Mouse (Mus musculus) intestine, embryonic 15.5 days (tissue): ENCODE measurements around the gene Tmem139. TPM values are rescaled to one million over a fixed set of nuclear protein-coding genes. Genes with fewer than 3 reads are reported as not detected.

Source experiments
- ATAC-seq: fragments of 200-750 bp; cut with Nextera tagmentation; 2 replicates; pipeline ENCODE4 v1.8.0; 2017; ENCODE audit warnings: moderate TSS enrichment, moderate library complexity
- H3K27ac ChIP-seq: fragments of 300-500 bp; sonication (generic); 2 replicates; pipeline ENCODE4 v1.5.1; 2015; ENCODE audit warnings: mild to moderate bottlenecking, inconsistent platforms
- H3K27me3 ChIP-seq: fragments of 300-500 bp; sonication (generic); replicated peaks from 2 replicates; pipeline ENCODE4 v1.6.1; 2015; ENCODE audit warnings: inconsistent platforms
- H3K36me3 ChIP-seq: fragments of 300-500 bp; sonication (generic); 2 replicates; pipeline ENCODE4 v1.6.1; 2015; ENCODE audit warnings: inconsistent platforms
- H3K4me1 ChIP-seq: fragments of 300-500 bp; sonication (generic); replicated peaks from 2 replicates; pipeline ENCODE4 v1.6.1; 2015; ENCODE audit warnings: inconsistent platforms
- H3K4me2 ChIP-seq: fragments of 300-500 bp; sonication (generic); replicated peaks from 2 replicates; pipeline ENCODE4 v1.6.1; 2015; ENCODE audit warnings: mild to moderate bottlenecking, inconsistent platforms
- H3K4me3 ChIP-seq: fragments of 300-500 bp; sonication (generic); replicated peaks from 2 replicates; pipeline ENCODE4 v1.5.1; 2015; ENCODE audit warnings: inconsistent platforms
- H3K9ac ChIP-seq: fragments of 300-500 bp; sonication (generic); 2 replicates; pipeline ENCODE4 v1.6.1; 2015; ENCODE audit warnings: inconsistent platforms
- H3K9me3 ChIP-seq: fragments of 300-500 bp; sonication (generic); 2 replicates; pipeline ENCODE4 v1.6.1; 2016; ENCODE audit warnings: inconsistent platforms
- WGBS: fragments of 180-500 bp; shearing (Covaris S2); methylation state at CpG from one replicate; pipeline ENCODE4 v1.1.7; 2015; 5-methylcytosine and 5-hydroxymethylcytosine counted together
- polyA plus RNA-seq: library from polyadenylated mRNA; unstranded; fragments of >200 nt; fragmentation: Nextera tagmentation; extraction: Ambion mirVana; gene quantifications from 2 replicates; pipeline ENCODE4 v1.2.1, GENCODE M21; 2015

Tmem139 gene
- polyA plus RNA-seq, 1 experiment from 2014 or later: 11.8 TPM

- peaks cover 15% of the 10 kb centered on the region; the same call in 1 of the 2 replicates for H3K4me1 ChIP-seq
- no peak overlapping the region for H3K9ac ChIP-seq
- H3K27ac ChIP-seq: no peak overlapping the region
- no peaks in the 10 kb centered on the region for H3K27me3 ChIP-seq
- H3K9me3 ChIP-seq: no peaks in the 10 kb centered on the region
- no peaks in the 10 kb centered on the region for H3K36me3 ChIP-seq
- ATAC-seq: no peak
- H3K4me3 ChIP-seq: no peak overlapping the region
- 89% methylated on average over 1 of the region's 1 CpGs for WGBS
- H3K4me2 ChIP-seq: no peak overlapping the region
Observed at GRCm38 (mm10) chr6:42247981-42248380, 13.8 kb upstream of the Tmem139 start.

GRCm38 (mm10) chr6:42251791-42252190 is 10.0 kb upstream of the Tmem139 start:
- no peak overlapping the region for H3K4me2 ChIP-seq
- H3K36me3 ChIP-seq: no peaks in the 10 kb centered on the region
- no peaks in the 10 kb centered on the region for H3K27me3 ChIP-seq
- no peaks in the 10 kb centered on the region for H3K9me3 ChIP-seq
- no peak overlapping the region for H3K4me3 ChIP-seq
- no peak for ATAC-seq
- 0 out of 2 replicates have a peak, but pooled peaks cover 8% of the 10 kb centered on the region for H3K4me1 ChIP-seq
- WGBS: 82% methylated on average over 4 of the region's 4 CpGs
- H3K9ac ChIP-seq: no peak overlapping the region
- no peak overlapping the region for H3K27ac ChIP-seq

- Histone ChIP-seq H3K4me1 (peaks cover 8% of the 10 kb centered on the region; the same call in 1 of the 2 replicates), H3K27ac (no peak overlapping the region), H3K27me3 (no peaks in the 10 kb centered on the region), H3K4me3 (no peak overlapping the region), H3K4me2 (no peak overlapping the region), H3K9me3 (no peaks in the 10 kb centered on the region), H3K9ac (no peak overlapping the region), H3K36me3 (no peaks in the 10 kb centered on the region)
- 88% methylated on average over 2 of the region's 2 CpGs for WGBS
- no peak for ATAC-seq
Observed at GRCm38 (mm10) chr6:42253103-42253502, 8.7 kb upstream of the Tmem139 start.

GRCm38 (mm10) chr6:42257303-42257863 is 4.4 kb upstream of the Tmem139 start:
- no peak overlapping the region for H3K4me2 ChIP-seq

GRCm38 (mm10) chr6:42260430-42260829 is 1.3 kb upstream of the Tmem139 start:
- H3K4me3 ChIP-seq: no peak overlapping the region
- no peaks in the 10 kb centered on the region for H3K9me3 ChIP-seq
- no peaks in the 10 kb centered on the region; the same call in 1 of the 2 replicates for H3K4me1 ChIP-seq
- no peak overlapping the region for H3K9ac ChIP-seq
- H3K36me3 ChIP-seq: no peaks in the 10 kb centered on the region
- 38% methylated on average over 6 of the region's 6 CpGs for WGBS
- H3K4me2 ChIP-seq: no peak overlapping the region
- no peaks in the 10 kb centered on the region for H3K27me3 ChIP-seq
- ATAC-seq: no peak
- H3K27ac ChIP-seq: no peak overlapping the region

More at GRCm38 (mm10) chr6:42257303-42257863, 4.4 kb upstream of the Tmem139 start:
- WGBS: 10% methylated on average over 11 of the region's 11 CpGs
- Histone ChIP-seq H3K36me3 (no peaks in the 10 kb centered on the region), H3K4me3 (no peak overlapping the region), H3K9me3 (no peaks in the 10 kb centered on the region), H3K27me3 (no peaks in the 10 kb centered on the region), H3K4me1 (no peaks in the 10 kb centered on the region; the same call in 1 of the 2 replicates), H3K9ac (no peak overlapping the region), H3K27ac (no peak overlapping the region)
- peak; percentile 57 for ATAC-seq

- no peaks in the 10 kb centered on the region for H3K9me3 ChIP-seq
- peaks cover 5% of the 10 kb centered on the region; the same call in 1 of the 2 replicates for H3K4me1 ChIP-seq
- H3K4me2 ChIP-seq: peak within 1 kb of the TSS; percentile 69
- under 1% methylated on average over 49 of the region's 51 CpGs for WGBS
- H3K36me3 ChIP-seq: peaks cover 11% of the 10 kb centered on the region
- no peaks in the 10 kb centered on the region for H3K27me3 ChIP-seq
- peak; percentile 97 for ATAC-seq
- H3K27ac ChIP-seq: peak within 1 kb of the TSS; percentile 88
- peak within 1 kb of the TSS; percentile 66 for H3K4me3 ChIP-seq
- peak within 1 kb of the TSS; percentile 85 for H3K9ac ChIP-seq
Observed at GRCm38 (mm10) chr6:42264626-42265312, 3.0 kb downstream of the Tmem139 start, which contains the start of gene Casp2. Casp2 (plus strand) TSS chr6:42264985.

GRCm38 (mm10) chr6:42265391-42266330 is 3.9 kb downstream of the Tmem139 start:
- H3K36me3 ChIP-seq: peaks cover 11% of the 10 kb centered on the region
- no peaks in the 10 kb centered on the region for H3K27me3 ChIP-seq
- H3K4me1 ChIP-seq: peaks cover 5% of the 10 kb centered on the region; the same call in 1 of the 2 replicates
- peak overlapping the region; percentile 66 for H3K4me3 ChIP-seq
- H3K9ac ChIP-seq: peak overlapping the region; percentile 85
- no peak for ATAC-seq
- under 1% methylated on average over 21 of the region's 21 CpGs for WGBS
- H3K9me3 ChIP-seq: no peaks in the 10 kb centered on the region
- H3K27ac ChIP-seq: peak overlapping the region; percentile 88
- peak overlapping the region; percentile 69 for H3K4me2 ChIP-seq

GRCm38 (mm10) chr6:42270817-42271216 is 9.0 kb downstream of the Tmem139 start:
- peaks cover 29% of the 10 kb centered on the region for H3K36me3 ChIP-seq
- no peaks in the 10 kb centered on the region for H3K27me3 ChIP-seq
- H3K27ac ChIP-seq: no peak overlapping the region
- H3K4me1 ChIP-seq: peaks cover 5% of the 10 kb centered on the region; the same call in 1 of the 2 replicates
- no peak overlapping the region for H3K4me3 ChIP-seq
- no peaks in the 10 kb centered on the region for H3K9me3 ChIP-seq
- no peak overlapping the region for H3K9ac ChIP-seq
- ATAC-seq: no peak
- no peak overlapping the region for H3K4me2 ChIP-seq

- Histone ChIP-seq H3K9me3 (no peaks in the 10 kb centered on the region), H3K27me3 (no peaks in the 10 kb centered on the region), H3K4me3 (no peak overlapping the region), H3K4me1 (no peaks in the 10 kb centered on the region), H3K27ac (no peak overlapping the region), H3K4me2 (no peak overlapping the region), H3K36me3 (peaks cover 49% of the 10 kb centered on the region), H3K9ac (no peak overlapping the region)
- ATAC-seq: no peak
- 67% methylated on average over 2 of the region's 2 CpGs for WGBS
Observed at GRCm38 (mm10) chr6:42276151-42276550, 14.4 kb downstream of the Tmem139 start.

- no peak for ATAC-seq
- H3K4me2 ChIP-seq: no peak overlapping the region
- no peak overlapping the region for H3K4me3 ChIP-seq
- no peak overlapping the region for H3K9ac ChIP-seq
- H3K4me1 ChIP-seq: no peaks in the 10 kb centered on the region
- WGBS: 83% methylated on average over 5 of the region's 5 CpGs
- H3K36me3 ChIP-seq: peaks cover 21% of the 10 kb centered on the region
- no peak overlapping the region for H3K27ac ChIP-seq
- H3K9me3 ChIP-seq: no peaks in the 10 kb centered on the region
- H3K27me3 ChIP-seq: no peaks in the 10 kb centered on the region
Observed at GRCm38 (mm10) chr6:42282865-42283528, 21.2 kb downstream of the Tmem139 start.

GRCm38 (mm10) chr6:42286448-42286847 is 24.7 kb downstream of the Tmem139 start, which contains the start of gene Clcn1:
Clcn1 (plus strand) TSS chr6:42286685.
- Histone ChIP-seq H3K27ac (no peak within 1 kb of the TSS), H3K4me3 (no peak within 1 kb of the TSS), H3K9ac (no peak within 1 kb of the TSS), H3K4me1 (no peaks in the 10 kb centered on the region), H3K9me3 (no peaks in the 10 kb centered on the region), H3K36me3 (peaks cover 4% of the 10 kb centered on the region; the same call in 1 of the 2 replicates), H3K27me3 (no peaks in the 10 kb centered on the region), H3K4me2 (no peak within 1 kb of the TSS)
- peak; percentile 18; the same call in 1 of the 2 replicates for ATAC-seq
- WGBS: 69% methylated on average over 4 of the region's 5 CpGs
